Mouse (Mus musculus) stomach, postnatal 0 days (tissue): ENCODE measurements around the gene Pld3. TPM values are rescaled to one million over a fixed set of nuclear protein-coding genes. Genes with fewer than 3 reads are reported as not detected.
"Not testable (repeated sequence)": the region's sequence is repeated elsewhere in the genome, so short reads cannot be mapped to it uniquely, and the experiment has no call there.

Experiments used
- ATAC-seq: fragments of 200-750 bp; cut with Nextera tagmentation; 2 replicates; pipeline ENCODE4 v1.8.0; 2017; ENCODE audit not compliant: low FRiP score, low TSS enrichment
- DNase-seq: peaks from one replicate; pipeline ENCODE4 v3.0.0-alpha.2; 2016; ENCODE audit warnings: low spot score
- H3K27ac ChIP-seq: fragments of 300-500 bp; sonication (generic); replicated peaks from 2 replicates; pipeline ENCODE4 v1.5.1; 2014; ENCODE audit warnings: mild to moderate bottlenecking, control low read depth
- H3K27me3 ChIP-seq: fragments of 300-500 bp; sonication (generic); 2 replicates; pipeline ENCODE4 v1.6.1; 2014; ENCODE audit warnings: low read length; ENCODE audit not compliant: control insufficient read depth, insufficient read depth
- H3K36me3 ChIP-seq: fragments of 300-500 bp; sonication (generic); 2 replicates; pipeline ENCODE4 v1.6.1; 2014; ENCODE audit warnings: low read length, mixed read lengths; ENCODE audit not compliant: control insufficient read depth, insufficient read depth
- H3K4me1 ChIP-seq: fragments of 300-500 bp; sonication (generic); replicated peaks from 2 replicates; pipeline ENCODE4 v1.6.1; 2014; ENCODE audit warnings: antibody characterized with exemption; ENCODE audit not compliant: control insufficient read depth, insufficient read depth
- H3K4me2 ChIP-seq: fragments of 300-500 bp; sonication (generic); replicated peaks from 2 replicates; pipeline ENCODE4 v1.6.1; 2014; ENCODE audit warnings: low read depth, mild to moderate bottlenecking, control low read depth, moderate library complexity
- H3K4me3 ChIP-seq: fragments of 300-500 bp; sonication (generic); 2 replicates; pipeline ENCODE4 v1.5.1; 2014; ENCODE audit warnings: low read depth, low read length, control low read depth
- H3K9ac ChIP-seq: fragments of 300-500 bp; sonication (generic); 2 replicates; pipeline ENCODE4 v1.6.1; 2014; ENCODE audit warnings: mild to moderate bottlenecking, low read length, control low read depth, mixed read lengths
- H3K9me3 ChIP-seq: fragments of 300-500 bp; sonication (generic); 2 replicates; pipeline ENCODE4 v1.6.1; 2016; ENCODE audit warnings: low read length; ENCODE audit not compliant: control insufficient read depth
- CTCF ChIP-seq: IDR thresholded peaks from 2 replicates; pipeline ENCODE4 v1.5.1; 2016; ENCODE audit warnings: antibody characterized with exemption, low read depth, mild to moderate bottlenecking, moderate library complexity
- EP300 ChIP-seq: optimal IDR thresholded peaks from 2 replicates; pipeline ENCODE3; 2016; ENCODE audit warnings: antibody characterized with exemption
- WGBS: fragments of 180-500 bp; shearing (Covaris S2); extraction: QIAGEN DNeasy Blood & Tissue Kit; methylation state at CpG from one replicate; pipeline ENCODE4 v1.1.7; 2014; 5-methylcytosine and 5-hydroxymethylcytosine counted together
- polyA plus RNA-seq: library from polyadenylated mRNA; unstranded; fragments of >200 nt; fragmentation: Nextera tagmentation; extraction: Ambion mirVana; gene quantifications from 2 replicates; pipeline ENCODE4 v1.2.1, GENCODE M21; 2015

The Pld3 gene
- polyA plus RNA-seq, 1 experiment from 2014 or later: 117 TPM

GRCm38 (mm10) chr7:27499036-27499435 is 54.0 kb downstream of the Pld3 start, which contains the start of gene Prx:
Gene Prx, plus strand, starts transcription at chr7:27499324.
- no peaks in the 10 kb centered on the region for H3K4me1 ChIP-seq
- H3K9me3 ChIP-seq: no peaks in the 10 kb centered on the region
- 30% methylated on average over 3 of the region's 3 CpGs for WGBS
- no peak; the same call in 1 of the 2 replicates for ATAC-seq
- no peak for DNase-seq
- no peaks in the 10 kb centered on the region for H3K27me3 ChIP-seq
- no peak within 1 kb of the TSS for H3K4me2 ChIP-seq
- no peak for TF ChIP-seq EP300
- TF ChIP-seq CTCF: no peak
- no peak within 1 kb of the TSS for H3K27ac ChIP-seq
- H3K9ac ChIP-seq: no peak within 1 kb of the TSS
- H3K36me3 ChIP-seq: no peaks in the 10 kb centered on the region
- H3K4me3 ChIP-seq: no peak within 1 kb of the TSS

DNA sequence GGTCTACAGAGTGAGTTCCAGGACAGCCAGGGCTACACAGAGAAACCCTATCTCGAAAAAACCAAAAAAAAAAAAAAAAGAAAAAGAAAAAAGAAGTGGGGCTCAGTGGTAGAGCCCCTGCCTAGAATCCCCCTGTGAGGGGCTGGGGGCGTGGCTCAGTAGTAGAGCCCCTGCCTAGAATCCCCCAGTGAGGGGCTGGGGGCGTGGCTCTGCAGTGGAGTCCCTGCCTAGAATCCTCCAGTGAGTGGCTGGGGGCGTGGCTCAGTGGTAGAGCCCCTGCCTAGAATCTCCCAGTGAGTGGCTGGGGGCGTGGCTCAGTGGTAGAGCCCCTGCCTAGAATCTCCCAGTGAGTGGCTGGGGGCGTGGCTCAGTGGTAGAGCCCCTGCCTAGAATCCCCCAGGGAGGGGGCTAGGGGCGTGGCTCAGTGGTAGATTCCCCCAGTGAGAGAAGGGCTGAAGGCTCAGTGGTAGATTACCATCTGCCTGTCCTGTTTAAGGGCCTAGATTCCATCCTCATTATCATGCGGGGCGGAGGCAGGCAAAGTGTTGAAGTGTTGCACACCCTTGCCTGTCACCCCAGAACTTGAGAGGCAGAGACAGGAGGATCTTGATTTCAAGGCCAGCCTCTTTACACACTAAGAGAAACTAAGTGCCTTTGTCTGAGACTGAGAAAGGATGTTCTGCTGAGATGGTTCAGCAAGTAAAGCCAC is 58.2 kb downstream of the Pld3 start:
- not testable (repeated sequence) for ATAC-seq, H3K36me3 ChIP-seq, H3K9ac ChIP-seq, H3K27me3 ChIP-seq, H3K27ac ChIP-seq, DNase-seq, H3K4me1 ChIP-seq, H3K9me3 ChIP-seq, H3K4me3 ChIP-seq, H3K4me2 ChIP-seq
- 91% methylated on average over 9 of the region's 9 CpGs for WGBS

DNA sequence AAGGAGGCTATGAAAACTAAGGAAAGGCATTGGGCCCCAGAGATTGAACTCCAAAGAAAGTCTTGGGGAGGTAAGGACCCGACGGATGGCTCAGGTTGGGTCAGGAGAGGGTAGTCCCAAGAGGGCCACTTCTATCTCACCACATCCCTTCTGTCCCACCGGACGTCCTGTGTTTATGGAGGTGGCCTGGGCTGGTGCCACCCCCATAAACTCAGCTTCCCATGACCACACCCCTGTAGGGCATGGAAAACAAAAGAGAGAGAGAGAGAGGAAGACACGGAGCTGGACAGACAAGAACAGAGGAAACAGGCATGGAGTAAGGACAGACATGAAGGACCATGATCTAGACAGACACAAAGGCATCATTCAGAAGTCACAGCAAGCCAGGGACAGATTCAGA is 59.6 kb downstream of the Pld3 start:
- no peak for TF ChIP-seq EP300
- TF ChIP-seq CTCF: no peak
- 75% methylated on average over 5 of the region's 5 CpGs for WGBS
- no peak overlapping the region for H3K4me3 ChIP-seq
- no peaks in the 10 kb centered on the region for H3K9me3 ChIP-seq
- no peak overlapping the region for H3K9ac ChIP-seq
- no peak overlapping the region for H3K4me2 ChIP-seq
- H3K27me3 ChIP-seq: no peaks in the 10 kb centered on the region
- peaks cover 6% of the 10 kb centered on the region for H3K36me3 ChIP-seq
- ATAC-seq: no peak
- H3K27ac ChIP-seq: no peak overlapping the region
- DNase-seq: no peak
- peaks cover 5% of the 10 kb centered on the region; the same call in 1 of the 2 replicates for H3K4me1 ChIP-seq

- no peaks in the 10 kb centered on the region for H3K27me3 ChIP-seq
- H3K4me1 ChIP-seq: peaks cover 9% of the 10 kb centered on the region; the same call in 1 of the 2 replicates
- H3K4me2 ChIP-seq: no peak overlapping the region
- ATAC-seq: no peak
- TF ChIP-seq EP300 (no peak), CTCF (no peak)
- no peak for DNase-seq
- 51% methylated on average over 3 of the region's 3 CpGs for WGBS
- no peak overlapping the region for H3K9ac ChIP-seq
- no peak overlapping the region for H3K27ac ChIP-seq
- peaks cover 6% of the 10 kb centered on the region for H3K36me3 ChIP-seq
- no peaks in the 10 kb centered on the region for H3K9me3 ChIP-seq
- no peak overlapping the region for H3K4me3 ChIP-seq
These were observed 60.0 kb downstream of the Pld3 start for GRCm38 (mm10) chr7:27493022-27493421.

GRCm38 (mm10) chr7:27491856-27492255 is 61.2 kb downstream of the Pld3 start:
- Histone ChIP-seq H3K9ac (no peak overlapping the region), H3K36me3 (peaks cover 6% of the 10 kb centered on the region), H3K27me3 (no peaks in the 10 kb centered on the region), H3K9me3 (no peaks in the 10 kb centered on the region), H3K4me3 (no peak overlapping the region), H3K27ac (peak overlapping the region; percentile 94; the same call in 1 of the 2 replicates), H3K4me2 (no peak overlapping the region), H3K4me1 (peaks cover 10% of the 10 kb centered on the region; the same call in 1 of the 2 replicates)
- no peak for DNase-seq
- TF ChIP-seq EP300: no peak
- 66% methylated on average over 7 of the region's 7 CpGs for WGBS
- ATAC-seq: no peak

- peak overlapping the region; percentile 57 for H3K4me2 ChIP-seq
- DNase-seq (peak; percentile 95), ATAC-seq (peak; percentile 87)
- peak; percentile 76 for TF ChIP-seq CTCF
- no peak for TF ChIP-seq EP300
- H3K27me3 ChIP-seq: no peaks in the 10 kb centered on the region
- under 1% methylated on average over 28 of the region's 33 CpGs for WGBS
- H3K9me3 ChIP-seq: no peaks in the 10 kb centered on the region
- peak overlapping the region; percentile 94 for H3K27ac ChIP-seq
- H3K4me1 ChIP-seq: peaks cover 10% of the 10 kb centered on the region; the same call in 1 of the 2 replicates
- H3K9ac ChIP-seq: peak overlapping the region; percentile 58
- H3K36me3 ChIP-seq: peaks cover 6% of the 10 kb centered on the region
- H3K4me3 ChIP-seq: peak overlapping the region; percentile 39
These were observed 62.3 kb downstream of the Pld3 start for GRCm38 (mm10) chr7:27490543-27491329.
